Mouse (Mus musculus) lung, postnatal 0 days (tissue): Measurements from ENCODE around the gene Gm20388. TPM values are rescaled to one million over a fixed set of nuclear protein-coding genes. Genes with fewer than 3 reads are reported as not detected.

ENCODE experiments used
- ATAC-seq: fragments of 200-750 bp; cut with Nextera tagmentation; 2 replicates; pipeline ENCODE4 v1.8.0; 2017; ENCODE audit warnings: moderate library complexity
- DNase-seq: peaks from one replicate; pipeline ENCODE4 v3.0.0-alpha.2; 2016; ENCODE audit warnings: low spot score
- H3K27ac ChIP-seq: fragments of 300-500 bp; sonication (generic); 2 replicates; pipeline ENCODE4 v1.5.1; 2014; ENCODE audit warnings: antibody characterized with exemption, mild to moderate bottlenecking, low read length, mixed read lengths
- H3K27me3 ChIP-seq: fragments of 300-500 bp; sonication (generic); replicated peaks from 2 replicates; pipeline ENCODE4 v1.6.1; 2014; ENCODE audit warnings: low read length, mixed read lengths; ENCODE audit not compliant: insufficient read depth
- H3K36me3 ChIP-seq: fragments of 300-500 bp; sonication (generic); 2 replicates; pipeline ENCODE4 v1.6.1; 2014; ENCODE audit warnings: low read length, mixed read lengths; ENCODE audit not compliant: insufficient read depth
- H3K4me1 ChIP-seq: fragments of 300-500 bp; sonication (generic); 2 replicates; pipeline ENCODE4 v1.6.1; 2014; ENCODE audit warnings: antibody characterized with exemption, low read depth, low read length, mixed read lengths; ENCODE audit not compliant: insufficient read depth
- H3K4me2 ChIP-seq: fragments of 300-500 bp; sonication (generic); replicated peaks from 2 replicates; pipeline ENCODE4 v1.6.1; 2014; ENCODE audit warnings: low read depth, mild to moderate bottlenecking, low read length, moderate library complexity, mixed read lengths
- H3K4me3 ChIP-seq: fragments of 300-500 bp; sonication (generic); 2 replicates; pipeline ENCODE4 v1.5.1; 2014; ENCODE audit warnings: low read depth, low read length
- H3K9ac ChIP-seq: fragments of 300-500 bp; sonication (generic); replicated peaks from 2 replicates; pipeline ENCODE4 v1.6.1; 2014; ENCODE audit warnings: low read depth, mild to moderate bottlenecking
- H3K9me3 ChIP-seq: fragments of 300-500 bp; sonication (generic); 2 replicates; pipeline ENCODE4 v1.6.1; 2016; ENCODE audit warnings: low read length, mixed read lengths
- CTCF ChIP-seq: IDR thresholded peaks from 2 replicates; pipeline ENCODE4 v1.5.1; 2016; ENCODE audit warnings: antibody characterized with exemption, mild to moderate bottlenecking
- EP300 ChIP-seq: IDR thresholded peaks from 2 replicates; pipeline ENCODE4 v1.6.1; 2016; ENCODE audit warnings: antibody characterized with exemption, mild to moderate bottlenecking, control low read depth
- WGBS: fragments of 180-500 bp; shearing (Covaris S2); extraction: QIAGEN DNeasy Blood & Tissue Kit; methylation state at CpG from one replicate; pipeline ENCODE4 v1.1.7; 2014; 5-methylcytosine and 5-hydroxymethylcytosine counted together
- polyA plus RNA-seq: library from polyadenylated mRNA; unstranded; fragments of >200 nt; fragmentation: Nextera tagmentation; extraction: Ambion mirVana; gene quantifications from 2 replicates; pipeline ENCODE4 v1.2.1, GENCODE M21; 2015

Gm20388 gene
- polyA plus RNA-seq, 1 experiment from 2014 or later = not detected

DNA sequence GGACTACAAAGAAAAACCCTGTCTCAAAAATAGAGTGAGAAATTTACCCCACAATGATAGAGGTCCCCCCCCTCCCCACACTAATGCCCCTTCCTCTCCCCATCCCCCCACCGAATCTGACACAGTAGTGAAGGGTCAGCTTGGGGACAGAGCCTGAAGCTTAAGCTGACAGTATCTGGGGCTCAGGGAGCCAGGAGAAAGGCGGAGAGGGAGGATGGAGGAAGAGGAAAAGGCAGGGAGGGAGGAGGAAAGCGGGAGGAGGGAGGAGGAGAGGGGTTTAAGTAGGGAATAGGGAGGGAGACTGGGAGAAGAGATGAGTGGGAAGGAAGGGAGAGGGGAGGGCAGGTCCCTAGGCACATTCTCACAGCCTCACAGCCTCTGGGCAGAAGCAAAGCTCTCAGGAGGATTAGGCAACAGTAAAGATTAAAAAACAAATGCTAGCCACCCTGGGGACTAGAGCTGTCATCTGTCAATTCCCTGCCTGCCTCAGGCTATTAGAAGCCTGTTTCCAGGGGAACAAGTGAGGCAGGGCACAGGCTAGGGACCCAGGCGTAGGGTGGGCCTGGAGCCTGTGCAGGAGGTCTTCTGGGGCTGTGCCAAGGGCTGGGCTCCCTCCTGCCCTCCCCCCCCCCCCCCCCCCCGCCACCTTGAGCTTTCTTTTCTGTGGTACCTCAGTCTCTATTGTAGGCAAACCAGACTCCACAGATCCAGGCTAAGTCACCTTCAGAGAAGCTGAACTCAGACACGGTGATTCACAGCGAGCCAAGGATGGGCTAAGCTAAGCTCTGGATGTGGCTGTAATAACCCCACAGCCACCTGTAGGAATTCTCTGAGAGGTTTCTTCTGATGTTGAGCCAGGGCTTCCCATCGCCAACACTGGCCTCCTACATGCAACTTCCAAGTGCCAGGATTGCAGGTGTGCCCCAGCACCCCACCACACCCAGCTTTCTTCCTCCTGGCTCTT, 706.3 kb downstream of the Gm20388 start:
- DNase-seq (peak; percentile 20), ATAC-seq (no peak)
- Histone ChIP-seq H3K4me3 (no peak overlapping the region), H3K4me1 (no peaks in the 10 kb centered on the region), H3K36me3 (no peaks in the 10 kb centered on the region), H3K27ac (no peak overlapping the region), H3K4me2 (no peak overlapping the region), H3K9me3 (no peaks in the 10 kb centered on the region), H3K9ac (no peak overlapping the region), H3K27me3 (no peaks in the 10 kb centered on the region)
- no peak for TF ChIP-seq CTCF
- no peak for TF ChIP-seq EP300
- WGBS = 56% methylated on average over 7 of the region's 8 CpGs

DNA sequence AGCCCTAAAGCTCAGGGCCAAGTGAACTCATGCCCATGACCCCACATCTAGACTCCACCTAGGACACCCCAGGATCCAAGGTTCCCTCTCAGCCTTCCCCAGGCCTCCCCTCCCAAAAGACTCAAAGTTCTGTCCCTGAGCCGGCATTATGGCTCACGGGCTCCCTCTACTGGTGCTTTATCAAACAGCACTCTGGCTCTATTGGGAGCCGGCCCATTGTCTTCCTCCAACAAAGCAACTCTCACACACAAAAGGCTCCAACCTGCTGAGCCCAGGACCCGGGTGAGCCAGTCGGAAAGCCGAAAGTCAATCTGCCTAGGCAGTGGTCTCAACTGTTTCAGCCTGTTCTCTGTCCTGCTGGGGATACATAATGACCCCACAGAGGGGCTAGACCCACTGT, 707.5 kb downstream of the Gm20388 start:
- H3K27me3 ChIP-seq = no peaks in the 10 kb centered on the region
- 2% methylated on average over 6 of the region's 6 CpGs for WGBS
- H3K4me1 ChIP-seq = no peaks in the 10 kb centered on the region
- ATAC-seq (peak; percentile 39; the same call in 1 of the 2 replicates), DNase-seq (peak; percentile 73)
- TF ChIP-seq EP300 = no peak
- TF ChIP-seq CTCF = peak; percentile 91
- H3K36me3 ChIP-seq = no peaks in the 10 kb centered on the region
- H3K4me3 ChIP-seq = no peak overlapping the region
- no peak overlapping the region for H3K27ac ChIP-seq
- H3K9me3 ChIP-seq = no peaks in the 10 kb centered on the region
- H3K4me2 ChIP-seq = no peak overlapping the region
- no peak overlapping the region for H3K9ac ChIP-seq

DNA sequence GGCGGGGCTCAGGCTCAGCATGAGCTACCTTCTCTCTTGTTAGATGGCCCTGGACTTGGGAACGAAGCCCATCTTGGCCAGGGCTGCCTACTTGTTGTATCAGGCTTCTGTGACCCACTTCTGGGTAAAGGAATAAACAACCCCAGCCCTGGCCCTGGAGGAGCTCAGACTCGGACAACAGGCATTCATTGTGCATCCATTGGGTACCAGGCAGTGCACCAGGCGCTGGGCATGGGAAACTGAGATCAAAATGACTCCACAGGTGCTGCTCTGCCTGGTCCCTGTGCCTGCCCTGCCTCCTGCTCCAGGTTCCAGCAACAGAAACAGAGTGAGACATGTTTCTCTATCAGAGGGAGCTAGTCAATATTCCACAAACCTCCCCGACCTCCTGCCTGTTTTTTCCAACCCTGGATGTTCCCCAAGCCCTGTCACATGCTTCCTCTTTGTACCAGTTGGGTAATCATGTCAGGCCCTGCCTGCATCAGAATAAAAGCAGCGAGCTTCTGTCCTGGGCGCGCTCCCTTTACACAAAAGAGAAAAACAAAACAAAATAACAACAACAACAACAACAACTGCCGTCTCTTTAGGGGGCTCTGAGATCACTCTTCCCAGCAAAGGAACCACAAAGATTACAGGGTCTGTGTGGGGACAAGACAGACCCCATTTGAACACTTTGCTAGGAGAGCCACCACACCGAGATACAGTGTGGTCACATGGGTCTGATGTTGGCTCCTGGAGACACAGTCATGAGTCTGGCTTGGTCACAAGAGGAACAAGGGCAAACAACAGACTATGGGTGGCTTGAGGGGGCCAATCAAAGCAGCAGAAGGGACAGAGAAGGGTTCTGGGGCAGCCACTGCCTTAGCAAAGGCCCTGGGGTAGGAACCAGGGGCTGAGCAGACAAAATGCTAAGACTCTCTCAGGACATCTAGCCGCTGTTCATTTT, 708.9 kb downstream of the Gm20388 start:
- Histone ChIP-seq H3K4me3 (no peak overlapping the region), H3K27me3 (no peaks in the 10 kb centered on the region), H3K36me3 (no peaks in the 10 kb centered on the region), H3K4me1 (no peaks in the 10 kb centered on the region), H3K9ac (no peak overlapping the region), H3K27ac (no peak overlapping the region), H3K4me2 (no peak overlapping the region), H3K9me3 (no peaks in the 10 kb centered on the region)
- ATAC-seq (0 out of 2 replicates have a peak, but pooled peaks have one; percentile 34), DNase-seq (peak; percentile 39)
- 71% methylated on average over 11 of the region's 11 CpGs for WGBS
- no peak for TF ChIP-seq CTCF
- no peak for TF ChIP-seq EP300

DNA sequence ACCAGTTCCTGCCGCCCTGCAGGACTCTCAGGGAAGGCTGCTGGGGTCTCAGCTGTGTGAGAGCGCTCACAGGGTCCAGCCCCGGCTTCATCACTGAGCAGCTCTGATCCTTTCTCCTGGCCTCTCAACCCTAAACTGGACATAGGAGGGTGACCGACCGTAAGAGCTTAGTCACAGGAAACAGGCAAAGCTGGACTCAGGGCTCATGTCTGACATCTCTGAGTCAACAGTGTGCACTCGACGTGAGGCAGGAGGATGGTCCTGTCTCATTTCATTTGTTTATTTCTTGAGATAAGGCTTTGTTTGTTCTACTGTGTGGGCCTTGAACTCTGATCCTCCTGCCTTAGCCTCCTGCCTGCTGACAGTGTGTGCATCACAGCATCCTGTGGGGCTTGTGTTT, 709.8 kb downstream of the Gm20388 start:
- Histone ChIP-seq H3K9me3 (no peaks in the 10 kb centered on the region), H3K4me3 (no peak overlapping the region), H3K9ac (no peak overlapping the region), H3K27me3 (no peaks in the 10 kb centered on the region), H3K36me3 (no peaks in the 10 kb centered on the region), H3K27ac (no peak overlapping the region), H3K4me1 (no peaks in the 10 kb centered on the region), H3K4me2 (no peak overlapping the region)
- ATAC-seq = no peak
- DNase-seq = no peak
- no peak for TF ChIP-seq CTCF
- no peak for TF ChIP-seq EP300
- WGBS = 43% methylated on average over 7 of the region's 7 CpGs

DNA sequence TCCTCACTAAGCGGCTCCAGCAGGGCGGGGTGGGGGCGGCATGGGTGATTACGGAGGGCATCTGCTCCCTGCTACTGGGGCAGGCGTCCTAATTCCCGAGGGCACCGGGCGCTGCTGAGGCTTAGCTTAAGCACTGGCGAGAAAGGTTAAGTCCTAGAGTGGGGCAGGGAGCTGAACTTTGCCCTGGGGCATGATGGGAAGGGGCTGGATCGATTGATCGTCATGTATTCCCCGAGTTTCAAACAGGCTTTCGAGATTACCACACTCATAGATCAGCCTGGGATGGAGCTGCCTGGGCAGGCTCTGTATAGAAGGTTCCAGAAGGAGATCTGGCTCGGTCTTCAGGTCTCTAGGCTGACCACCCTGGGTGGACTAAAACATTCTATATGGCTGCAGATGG, 711.5 kb downstream of the Gm20388 start:
- H3K27ac ChIP-seq = no peak overlapping the region
- no peak for TF ChIP-seq CTCF
- no peak for TF ChIP-seq EP300
- no peaks in the 10 kb centered on the region for H3K27me3 ChIP-seq
- H3K4me2 ChIP-seq = no peak overlapping the region
- no peak overlapping the region for H3K9ac ChIP-seq
- H3K4me3 ChIP-seq = no peak overlapping the region
- no peaks in the 10 kb centered on the region for H3K4me1 ChIP-seq
- WGBS = 71% methylated on average over 14 of the region's 14 CpGs
- no peak for ATAC-seq
- H3K36me3 ChIP-seq = no peaks in the 10 kb centered on the region
- H3K9me3 ChIP-seq = no peaks in the 10 kb centered on the region
- DNase-seq = no peak

DNA sequence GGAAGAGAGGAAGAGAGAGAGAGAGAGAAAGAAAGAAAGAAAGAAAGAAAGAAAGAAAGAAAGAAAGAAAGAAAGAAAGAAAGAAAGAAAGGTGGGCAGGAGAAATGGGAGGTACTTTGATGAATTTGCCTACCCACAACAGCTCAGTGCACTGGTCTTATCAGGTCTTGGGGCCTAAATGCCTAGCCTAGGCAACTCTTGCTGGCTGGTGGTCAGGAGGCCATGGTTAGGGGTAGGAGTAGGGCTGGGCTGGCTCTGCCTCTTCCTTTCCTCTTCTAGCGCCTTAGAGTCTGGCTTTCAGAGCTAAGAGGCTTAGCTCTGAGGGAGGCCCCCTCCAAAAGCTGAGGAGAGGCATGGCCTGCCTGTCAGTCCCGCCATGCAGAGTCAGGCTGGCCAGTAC, 713.0 kb downstream of the Gm20388 start:
- Histone ChIP-seq H3K4me2 (no peak overlapping the region), H3K36me3 (no peaks in the 10 kb centered on the region), H3K4me3 (no peak overlapping the region), H3K27me3 (no peaks in the 10 kb centered on the region), H3K4me1 (no peaks in the 10 kb centered on the region), H3K27ac (no peak overlapping the region), H3K9ac (no peak overlapping the region), H3K9me3 (no peaks in the 10 kb centered on the region)
- 56% methylated on average over 2 of the region's 2 CpGs for WGBS
- ATAC-seq (no peak), DNase-seq (no peak)
- TF ChIP-seq CTCF (no peak), EP300 (no peak)
